Mouse (Mus musculus): ENCODE measurements around the gene Inka1.
"Not testable (repeated sequence)": the region's sequence is repeated elsewhere in the genome, so short reads cannot be mapped to it uniquely, and the experiment has no call there.

Inka1 gene

DNA sequence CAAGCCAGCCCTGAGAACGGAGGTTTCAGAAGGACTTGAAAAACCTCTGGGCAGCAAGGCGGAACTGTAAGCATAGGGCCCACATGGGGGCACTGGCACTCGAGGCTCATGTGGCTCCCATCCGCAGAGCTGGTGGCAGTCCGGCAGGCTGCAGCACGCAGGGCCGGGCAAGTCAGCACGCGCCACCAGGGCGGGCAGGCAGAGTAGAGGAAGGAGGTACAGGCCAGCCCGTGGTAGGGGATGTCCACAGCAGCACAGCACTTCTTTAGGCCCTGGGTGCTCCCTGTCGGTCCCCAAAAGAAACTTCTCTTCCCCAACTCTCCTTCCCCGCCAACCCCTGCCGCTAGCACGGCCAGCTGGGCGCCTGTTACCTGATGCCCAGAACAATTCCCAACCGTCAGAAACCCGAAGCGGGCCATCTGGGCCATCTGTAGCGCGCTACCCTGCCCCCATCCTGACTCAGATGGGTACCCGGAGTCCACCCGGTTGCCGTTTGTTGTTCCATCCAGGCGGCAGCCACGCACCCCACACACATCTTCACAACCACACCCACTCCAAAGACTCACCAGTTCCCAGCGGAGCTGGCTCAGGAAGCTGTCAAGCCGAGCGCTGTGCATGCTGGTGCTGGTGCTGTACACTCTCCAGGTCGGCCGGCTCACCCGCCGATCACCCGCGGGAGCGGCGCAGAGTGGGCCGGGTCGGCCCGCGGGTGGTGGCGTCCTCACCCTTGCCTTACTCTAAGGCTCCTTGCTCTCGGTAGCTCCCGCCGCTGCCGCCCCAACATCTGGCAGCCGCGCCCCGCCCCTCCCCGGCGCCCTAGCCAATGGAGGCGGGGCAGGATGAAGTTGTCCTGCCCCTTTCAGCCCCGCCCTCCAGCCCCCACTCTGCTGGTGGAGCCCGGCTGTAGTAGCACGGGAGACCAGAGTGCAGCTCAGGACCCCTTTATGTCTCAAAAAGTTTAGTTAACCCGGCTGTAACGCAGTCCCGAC lies at the start of gene Inka1:
Gene Inka1, minus strand, starts transcription at position 749 of the 989 bp plus-strand sequence.
- DNase-seq: peak; percentile 62

DNA sequence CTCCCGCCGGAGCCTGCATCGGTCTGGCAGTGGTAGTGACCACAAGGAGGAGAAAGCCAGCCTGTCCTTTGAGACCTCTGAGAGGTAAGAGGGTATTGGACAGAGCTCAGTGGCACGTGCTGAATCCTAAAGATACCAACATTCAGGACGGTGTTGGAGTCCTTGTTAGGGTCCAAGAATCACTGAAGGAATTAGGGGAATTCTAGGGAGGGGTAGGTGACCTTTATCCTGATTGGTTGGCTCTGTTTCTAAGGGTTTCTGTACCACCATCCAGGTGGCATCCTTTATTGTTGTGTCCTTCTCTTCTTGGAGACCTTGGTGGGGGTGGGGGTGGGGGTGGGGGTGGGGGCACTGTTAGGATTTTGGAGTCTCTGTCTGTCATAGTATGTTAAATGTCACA lies 46.4 kb upstream of the Inka1 start:
- no peak for DNase-seq

DNA sequence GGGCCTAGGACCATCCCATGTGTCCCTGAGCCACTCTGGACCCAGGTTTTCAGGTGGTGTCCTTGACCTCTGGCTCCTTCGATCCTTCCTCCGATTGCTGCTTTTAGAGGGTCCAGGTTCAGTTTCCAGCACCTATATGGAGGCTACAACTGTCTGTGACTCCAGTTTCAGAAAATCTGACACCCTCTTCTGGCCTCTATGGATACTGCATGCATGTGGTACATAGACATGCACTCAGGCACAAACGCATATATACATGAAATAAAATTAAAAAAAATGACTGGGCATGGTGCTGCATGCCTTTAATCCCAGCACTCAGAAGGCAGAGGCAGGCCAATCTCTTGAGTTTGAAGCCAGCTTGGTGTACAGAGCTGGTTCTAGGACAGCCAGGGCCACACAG lies 42.2 kb upstream of the Inka1 start:
- no peak for DNase-seq

DNA sequence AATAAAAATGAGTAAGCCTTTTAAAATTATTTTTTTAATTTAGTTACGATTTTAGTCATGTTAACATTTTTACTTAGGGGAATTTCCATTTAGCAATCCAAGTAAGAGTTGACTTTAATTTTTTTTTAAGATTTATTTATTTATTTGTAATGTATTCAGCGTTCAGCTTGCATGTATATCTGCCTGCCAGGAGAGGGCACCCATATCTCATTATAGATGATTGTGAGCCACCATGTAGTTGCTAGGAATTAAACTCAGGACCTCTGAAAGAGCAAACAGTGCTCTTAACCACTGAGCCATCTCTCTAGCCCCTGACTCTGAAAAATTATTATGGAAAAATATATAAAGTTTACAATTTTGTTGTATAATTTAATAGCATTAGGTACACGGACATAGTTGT lies 40.9 kb upstream of the Inka1 start:
- DNase-seq: no peak

DNA sequence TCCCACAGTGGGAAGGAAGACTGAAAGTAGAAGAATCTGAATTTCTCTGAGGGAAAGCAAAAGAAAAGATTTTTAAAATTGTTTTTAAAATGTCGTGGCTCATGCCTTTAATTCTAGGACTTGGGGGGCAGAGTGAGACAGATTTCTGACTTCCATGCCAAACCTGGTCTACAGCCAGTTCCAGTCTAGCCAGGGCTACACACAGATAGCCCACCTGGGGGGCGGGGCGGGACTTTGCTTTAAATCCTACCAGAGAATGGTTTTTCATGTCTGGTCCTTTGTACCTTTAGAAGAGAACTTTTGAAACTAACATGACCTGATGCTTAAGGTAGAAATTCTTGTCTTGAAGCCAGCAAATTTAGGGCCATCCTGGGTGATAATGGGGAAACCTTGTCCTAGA lies 37.5 kb upstream of the Inka1 start:
- no peak for DNase-seq

DNA sequence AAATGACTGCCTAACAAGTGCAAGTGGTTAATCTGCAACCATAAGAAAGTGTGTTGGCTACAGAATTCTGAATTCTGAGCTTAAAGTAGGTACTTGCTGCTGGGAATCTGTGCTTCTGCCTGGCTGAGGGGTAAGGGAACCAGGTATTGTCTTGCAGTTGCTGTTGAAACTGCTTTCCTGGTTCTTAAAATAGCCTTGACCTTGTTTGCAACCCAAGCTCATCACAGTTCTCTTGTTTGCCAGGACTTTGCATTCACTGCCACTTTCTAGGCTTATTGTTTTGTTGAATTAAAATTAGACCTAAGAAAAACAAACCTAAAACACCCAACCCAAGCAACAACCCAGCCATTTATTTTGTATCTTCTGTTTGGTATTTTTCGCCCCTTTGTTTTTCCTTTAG lies 35.1 kb upstream of the Inka1 start:
- no peak for DNase-seq

DNA sequence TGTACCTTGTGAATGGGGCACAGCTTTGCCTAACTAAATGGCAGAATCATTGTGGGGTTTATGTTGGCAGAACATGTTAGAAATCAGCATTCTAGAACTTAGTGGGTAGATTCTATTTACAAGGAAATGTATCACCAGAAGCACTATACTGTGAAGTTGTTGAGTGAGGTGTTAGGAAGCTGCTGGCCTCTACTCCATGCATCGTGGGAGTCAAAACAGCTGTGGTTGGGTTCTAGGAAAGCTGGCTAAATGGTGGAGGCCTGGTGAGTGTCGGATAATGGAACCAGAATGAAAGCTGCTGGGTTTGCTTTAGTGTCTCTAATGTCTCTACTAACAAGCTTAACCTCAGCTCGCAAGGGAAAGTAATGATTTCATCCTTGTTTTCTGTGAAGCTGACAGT lies 31.4 kb upstream of the Inka1 start:
- no peak for DNase-seq

DNA sequence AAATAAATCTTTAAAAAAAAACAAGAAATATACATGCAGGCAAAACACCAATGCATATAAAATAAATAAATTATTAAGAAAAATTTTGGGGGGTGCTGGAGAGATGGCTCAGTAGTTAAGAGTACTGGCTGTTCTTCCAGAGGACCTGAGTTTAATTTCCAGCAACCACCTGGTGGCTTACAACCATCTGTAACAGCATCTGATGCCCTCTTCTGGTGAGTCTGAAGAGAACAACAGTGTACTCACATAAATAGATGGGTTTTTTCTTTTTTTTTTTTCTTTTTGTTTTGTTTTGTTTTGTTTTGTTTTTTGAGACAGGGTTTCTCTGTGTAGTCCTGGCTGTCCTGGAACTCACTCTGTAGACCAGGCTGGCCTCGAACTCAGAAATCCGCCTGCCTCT lies 27.9 kb upstream of the Inka1 start:
- DNase-seq: not testable (repeated sequence)

DNA sequence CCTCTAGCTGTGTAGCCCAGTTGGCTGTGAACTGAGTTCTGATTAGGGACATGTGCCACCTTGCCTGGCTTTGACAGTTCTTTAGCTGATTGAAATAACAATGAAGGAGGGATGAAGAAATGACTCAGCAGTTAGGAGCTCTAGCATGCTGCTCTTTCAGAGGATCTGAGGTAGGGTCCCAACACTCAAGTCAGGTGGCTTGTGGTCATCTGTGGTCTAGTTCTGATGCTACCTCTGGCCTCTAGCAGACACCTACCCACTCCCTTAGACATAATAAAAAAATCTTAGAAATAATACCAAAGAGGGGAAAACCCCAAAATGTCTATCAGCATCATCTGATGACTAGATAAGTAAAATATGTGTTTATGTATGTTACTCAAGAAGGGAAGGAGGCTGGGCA lies 24.7 kb upstream of the Inka1 start:
- DNase-seq: no peak

DNA sequence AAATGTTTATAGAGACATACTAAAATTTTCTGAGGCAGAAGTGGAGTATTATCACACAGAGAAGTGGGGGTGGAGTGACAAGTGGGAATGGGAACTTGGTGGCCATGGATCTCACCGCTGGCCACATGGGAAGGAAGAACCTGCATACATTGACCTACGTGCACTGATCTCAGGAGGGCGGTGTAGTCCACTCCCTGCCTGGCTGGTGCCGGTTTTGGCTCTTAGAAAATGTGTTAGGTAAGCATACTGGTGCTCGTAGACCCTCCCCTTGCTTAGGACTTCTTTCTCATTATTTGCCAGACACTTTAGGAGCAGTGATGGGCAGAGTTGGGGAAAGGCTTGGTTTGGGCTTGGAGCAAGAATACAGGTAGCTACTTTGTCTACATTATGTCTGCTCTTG lies 22.4 kb upstream of the Inka1 start:
- no peak for DNase-seq

DNA sequence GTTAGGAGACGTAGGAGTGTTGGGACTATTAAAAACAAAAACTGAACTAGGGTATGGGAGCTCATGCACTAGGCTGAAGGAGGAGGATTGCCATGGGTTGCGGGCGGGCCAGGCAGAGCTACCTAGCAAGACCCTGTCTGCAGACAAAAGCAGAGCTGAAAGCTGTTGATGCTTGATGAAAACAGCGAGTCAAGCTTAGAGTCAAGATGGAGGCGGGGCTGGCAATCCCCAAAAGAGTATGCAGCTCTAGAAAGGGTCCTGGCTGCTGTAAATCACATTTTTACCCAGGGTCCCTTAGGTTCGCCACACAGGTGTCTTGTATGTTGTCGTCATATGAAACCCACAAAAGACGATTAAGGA lies 17.8 kb upstream of the Inka1 start:
- peak; percentile 36 for DNase-seq

DNA sequence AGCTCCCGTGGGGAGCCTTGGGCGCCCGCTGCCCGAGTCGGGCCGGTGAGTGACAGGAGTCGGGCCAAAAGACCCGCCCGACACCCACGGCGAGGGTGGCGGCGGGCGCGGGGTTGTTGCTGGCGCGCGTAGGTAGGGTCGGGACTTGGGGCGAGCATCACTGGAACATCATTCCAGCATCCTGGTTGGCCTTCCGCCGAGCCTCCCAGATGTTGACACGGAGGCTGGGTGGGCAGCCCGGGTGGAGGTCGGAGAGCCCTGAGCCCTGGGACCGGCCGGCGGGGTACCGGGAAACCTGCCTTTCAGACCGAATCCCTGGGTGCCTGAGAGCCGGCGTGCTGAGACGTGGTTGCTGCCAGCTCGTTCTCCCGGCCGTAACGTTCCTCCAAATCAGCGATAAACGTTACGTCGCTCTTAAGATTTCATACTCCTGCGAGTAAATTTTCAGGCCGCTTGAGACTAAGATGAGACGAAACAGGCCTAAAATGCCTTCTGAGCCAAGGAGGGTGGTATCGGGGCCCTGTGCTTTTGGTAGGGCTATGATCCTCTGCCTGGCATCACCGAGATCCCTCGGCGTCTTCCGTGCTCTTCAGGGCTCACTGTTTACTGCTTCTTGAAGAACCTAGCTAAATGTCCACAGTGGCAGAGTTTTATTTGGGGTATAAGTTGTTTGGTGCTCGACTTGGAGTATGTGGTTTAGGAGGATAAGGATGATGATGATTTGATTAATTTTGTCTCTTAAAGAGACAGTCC lies 17.3 kb upstream of the Inka1 start:
- no peak for DNase-seq

DNA sequence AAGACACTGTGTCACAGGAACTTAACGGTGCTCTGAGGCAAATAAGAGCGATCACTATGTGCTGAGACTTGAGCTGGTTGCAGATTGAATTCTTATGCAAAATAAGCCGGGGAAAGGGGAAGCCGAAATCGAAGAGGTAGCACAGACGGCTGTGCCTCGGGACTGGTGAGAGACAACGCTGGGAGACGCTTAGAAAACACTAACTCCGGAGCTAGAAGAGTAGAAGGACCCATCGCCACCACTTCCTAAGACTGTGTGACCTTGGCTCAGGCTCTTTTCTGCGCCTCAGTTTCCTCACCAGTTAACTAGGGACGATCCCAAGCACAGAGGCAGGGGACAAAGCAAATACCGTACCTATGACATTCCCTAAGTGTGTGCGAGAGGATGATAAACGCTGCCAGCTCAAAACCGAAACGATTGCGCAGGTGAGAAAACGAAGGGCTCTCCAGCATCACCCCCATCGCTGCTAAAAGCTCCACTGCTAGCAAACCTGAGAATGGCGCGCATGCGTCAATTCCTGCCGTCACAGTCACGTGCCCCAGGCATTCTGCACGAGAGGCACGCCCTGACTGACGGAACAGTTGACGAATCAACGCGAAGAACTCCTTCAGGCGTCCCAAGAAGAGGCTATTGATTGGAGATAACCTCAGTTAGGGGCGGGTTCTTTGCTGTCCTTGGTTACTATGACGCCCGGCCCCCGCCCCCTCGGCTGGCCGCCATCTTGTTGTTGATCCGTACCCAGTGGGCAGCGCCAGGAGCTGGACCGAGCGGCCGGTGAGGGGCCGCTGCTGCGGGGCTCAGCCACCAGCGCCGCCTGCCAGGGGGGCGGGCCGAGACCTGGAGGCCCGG lies 16.5 kb upstream of the Inka1 start, which contains the start of gene Ip6k1:
Gene Ip6k1, plus strand, starts transcription at position 580 of the 849 bp plus-strand sequence.
- DNase-seq: peak; percentile 100

DNA sequence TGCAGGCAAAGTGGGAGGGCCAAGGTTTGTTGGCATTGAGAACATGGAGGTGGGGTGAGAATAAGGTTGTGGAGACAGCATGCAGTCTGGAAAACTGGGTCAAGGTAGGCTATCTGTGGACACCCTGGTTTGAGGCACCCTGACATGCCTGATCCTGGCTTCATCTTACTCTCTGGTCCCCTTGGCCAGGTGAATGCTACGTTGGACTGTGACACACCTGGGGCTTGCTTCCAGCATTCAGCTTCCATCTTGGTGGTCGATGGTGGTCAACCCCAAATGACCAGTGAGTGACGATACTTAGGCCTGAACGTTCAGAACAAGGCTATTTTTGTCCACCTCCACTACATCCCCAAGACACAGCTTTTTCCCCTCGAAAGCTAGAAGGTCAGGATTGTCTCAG lies 10.4 kb upstream of the Inka1 start, which contains the start of gene Gm20662:
Gene Gm20662, plus strand, starts transcription at position 301 of the 400 bp plus-strand sequence.
- DNase-seq: no peak

DNA sequence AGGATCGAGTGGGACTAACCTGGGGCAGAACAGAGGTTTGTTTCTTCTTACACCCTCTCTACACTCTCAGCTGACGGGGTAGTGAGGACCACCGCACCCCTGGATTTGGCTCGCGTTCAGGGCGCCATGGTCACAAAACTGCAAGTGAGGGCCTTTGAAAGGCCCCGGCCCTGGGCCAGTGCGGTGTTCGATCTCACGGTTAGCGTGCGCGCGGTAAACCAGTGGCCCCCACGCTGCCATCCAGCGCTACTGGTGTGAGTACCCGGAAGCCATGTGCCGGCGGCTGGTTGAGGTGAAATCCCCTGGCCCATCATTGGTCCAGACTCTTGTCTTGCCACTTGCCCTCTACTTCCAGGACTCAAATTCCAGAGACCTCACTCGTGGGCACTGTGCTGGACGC lies 9.8 kb upstream of the Inka1 start:
- DNase-seq: no peak

DNA sequence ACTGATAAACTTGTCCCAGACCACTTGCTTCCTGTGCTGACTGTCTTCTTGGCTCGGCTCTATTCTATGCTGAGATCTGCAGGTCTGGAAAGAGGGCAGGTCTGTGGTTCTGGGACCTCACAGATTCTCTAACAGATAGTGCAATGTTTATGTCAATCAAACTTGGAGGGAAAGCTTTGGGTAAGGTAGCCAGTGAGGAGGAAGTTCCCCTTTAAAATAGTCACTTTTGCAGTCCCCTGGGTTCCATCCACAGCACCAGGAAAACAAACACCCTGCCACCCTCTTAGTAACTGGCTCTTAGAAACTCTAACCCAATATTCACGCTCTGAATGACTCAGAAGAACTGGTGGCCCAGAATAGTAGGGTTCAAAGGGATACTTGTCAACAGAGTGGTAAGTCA lies 8.8 kb upstream of the Inka1 start:
- no peak for DNase-seq

DNA sequence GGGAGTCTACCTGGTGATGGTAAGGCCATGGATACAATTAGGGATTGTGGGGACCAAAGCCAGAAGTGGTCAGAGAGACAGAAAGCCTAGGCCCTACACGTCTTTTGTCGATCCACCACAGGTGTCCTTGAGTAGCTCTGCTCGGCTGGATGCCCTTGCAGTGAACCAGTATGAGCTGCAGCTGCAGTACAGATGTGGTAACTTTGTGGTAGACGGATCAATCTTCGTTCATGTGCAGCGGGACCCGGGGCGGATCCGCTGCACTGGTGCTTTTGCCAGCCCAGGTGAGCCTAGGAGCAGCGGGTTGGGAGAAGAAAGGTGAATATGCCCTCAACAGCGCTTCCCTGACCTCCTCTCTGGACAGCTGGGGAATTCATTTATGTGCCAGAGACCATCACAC lies 7.3 kb upstream of the Inka1 start:
- DNase-seq: no peak

DNA sequence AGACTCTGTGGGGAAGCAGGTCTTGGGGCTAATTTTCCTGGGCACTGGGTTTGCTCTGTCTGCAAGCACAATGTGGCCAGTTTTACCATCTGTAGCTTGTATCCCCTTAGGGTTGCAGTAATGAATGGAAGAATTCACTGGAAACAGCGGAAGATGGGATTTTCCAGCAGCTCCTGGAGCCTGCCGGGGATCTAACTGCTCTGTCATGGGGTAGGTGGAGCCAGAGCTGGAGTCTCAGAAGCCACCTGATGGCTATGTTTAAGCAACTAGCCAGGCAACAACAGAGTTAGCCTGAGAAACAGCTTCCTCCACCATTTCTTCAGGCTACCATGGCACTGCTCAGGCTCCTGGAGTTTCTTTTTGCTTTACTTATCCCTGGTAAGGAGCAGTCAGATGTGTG lies 6.5 kb upstream of the Inka1 start, which contains the start of gene Cdhr4:
Gene Cdhr4, plus strand, starts transcription at position 301 of the 400 bp plus-strand sequence.
- no peak for DNase-seq

DNA sequence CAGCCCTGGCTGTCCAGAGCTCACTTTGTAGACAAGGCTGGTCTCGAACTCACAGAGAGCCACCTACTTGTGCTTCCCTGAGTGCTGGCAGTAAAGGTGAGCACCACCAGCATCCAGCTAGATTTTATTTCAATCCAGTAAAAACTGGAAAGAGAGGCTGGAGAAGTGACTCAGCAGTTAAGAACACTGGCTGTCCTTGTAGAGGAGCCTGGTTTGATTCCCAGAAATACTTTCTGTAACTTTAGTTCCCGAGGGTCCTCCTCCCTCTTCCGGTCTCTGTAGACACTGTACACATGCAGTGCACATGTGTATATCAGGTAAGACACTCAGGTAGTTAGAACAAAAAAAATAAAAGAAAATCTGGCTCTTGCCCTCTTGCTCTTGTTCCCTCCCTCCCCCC lies 2.3 kb upstream of the Inka1 start:
- no peak for DNase-seq

DNA sequence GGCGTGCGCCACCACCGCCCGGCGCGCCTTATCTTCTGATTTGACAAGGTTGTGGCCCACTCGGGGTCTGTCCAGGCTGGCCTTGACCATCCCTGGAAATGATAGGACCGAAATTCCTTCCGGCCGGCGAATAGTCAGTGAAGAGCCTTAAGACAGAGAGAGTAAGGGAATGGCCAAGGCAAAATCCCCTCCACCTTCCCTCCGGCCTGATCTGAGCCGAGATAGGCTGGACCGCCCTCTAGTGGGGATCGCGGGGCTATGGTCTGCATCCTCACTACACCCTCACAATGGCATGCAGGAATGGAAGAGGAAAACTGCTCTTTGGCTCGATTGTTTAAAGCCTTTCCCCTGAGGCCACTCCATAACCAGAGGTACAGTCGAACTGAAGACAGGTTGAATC lies 697 bp upstream of the Inka1 start:
- DNase-seq: peak; percentile 75

DNA sequence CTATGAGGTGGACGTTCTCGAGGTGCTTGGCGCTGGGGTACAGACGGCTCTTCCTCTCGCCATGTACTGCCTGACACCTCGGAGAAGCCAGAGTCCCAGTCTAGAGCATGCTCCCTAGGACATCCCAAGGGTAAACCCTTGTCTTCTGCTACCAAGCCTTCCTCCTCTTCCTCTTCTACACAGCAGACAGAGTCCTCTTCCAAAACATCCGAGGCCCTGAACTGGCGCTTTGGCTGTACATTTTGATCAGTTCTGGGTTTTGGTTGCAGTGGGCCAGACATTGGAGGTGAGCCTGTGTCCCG lies 974 bp downstream of the Inka1 start:
- DNase-seq: no peak

DNA sequence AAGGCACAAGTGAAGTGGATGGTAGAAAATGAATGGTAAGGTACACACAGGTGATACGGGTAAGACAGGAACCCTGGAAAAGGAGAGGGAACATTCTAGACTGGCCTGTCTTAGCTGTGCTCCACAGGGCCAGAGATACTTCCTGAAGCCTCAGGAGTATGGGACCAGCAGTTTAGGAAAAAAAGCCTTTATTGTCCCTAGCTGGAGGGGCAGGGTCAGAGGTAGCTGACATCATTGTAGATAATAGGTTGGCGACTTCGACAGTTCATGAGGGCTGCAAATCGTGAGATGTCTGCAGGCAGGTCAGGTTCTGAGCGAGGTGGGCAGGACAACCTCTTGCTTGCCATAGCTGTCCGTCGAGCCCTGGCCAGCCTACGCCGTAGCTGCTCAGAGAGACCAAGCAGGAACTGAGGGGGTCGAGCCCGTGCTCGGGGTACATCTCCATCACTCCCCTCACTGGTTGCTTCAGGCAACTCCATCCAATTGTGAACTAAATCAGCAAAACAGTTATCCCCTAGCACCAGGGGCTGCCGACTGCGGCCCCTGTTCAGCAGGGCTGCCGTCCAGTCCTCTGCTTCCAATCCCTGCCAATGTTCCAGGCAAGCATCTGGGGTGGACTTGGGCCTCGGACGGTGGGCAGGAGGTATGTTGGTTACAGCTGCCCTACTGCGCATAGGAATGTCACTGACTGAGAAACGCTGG lies 1.5 kb downstream of the Inka1 start:
- DNase-seq: no peak
